Mouse (Mus musculus): ENCODE results near the gene Dnmt1.

Dnmt1 gene

DNA sequence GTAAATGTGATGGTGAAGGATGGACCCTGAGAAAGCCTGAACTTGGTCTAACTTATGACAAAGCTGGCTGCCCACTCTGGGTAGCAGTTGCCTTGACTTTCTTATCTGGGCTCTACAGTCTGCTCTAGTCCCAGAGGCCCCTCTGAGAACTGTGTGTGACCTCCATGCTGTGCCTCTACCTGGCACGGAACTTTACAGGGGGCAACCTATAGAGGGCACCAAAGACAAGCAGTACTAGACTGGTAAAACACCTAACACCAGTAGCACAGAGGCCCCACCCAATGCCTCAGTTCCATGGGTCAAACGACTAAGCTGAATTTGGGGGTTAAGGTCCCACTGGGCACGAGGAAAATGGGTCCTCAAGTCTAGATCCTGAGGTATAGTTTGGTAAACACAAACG lies 43.5 kb downstream of the Dnmt1 start:
- peak; percentile 46 to 53 for DNase-seq

DNA sequence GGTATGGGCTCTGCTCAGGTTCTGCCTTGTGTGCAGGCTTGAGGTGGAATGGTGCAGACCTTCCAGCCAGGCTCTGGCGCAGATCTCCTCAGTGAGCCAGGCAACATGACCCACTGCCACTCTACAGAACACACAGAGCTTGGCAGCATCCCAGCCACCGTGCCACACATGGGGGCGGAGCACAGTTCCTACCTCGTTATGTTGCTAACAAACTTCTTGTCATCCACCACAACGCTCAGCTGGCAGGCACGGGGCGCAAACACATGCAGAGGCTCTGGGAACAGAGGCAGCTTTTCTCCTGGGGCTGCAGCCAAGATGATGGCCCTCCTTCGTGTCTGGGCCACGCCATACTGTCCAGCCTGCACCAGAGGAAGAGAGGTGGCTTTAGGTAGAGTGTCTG lies 49.7 kb downstream of the Dnmt1 start:
- DNase-seq, result peak; percentile 37 to 65

DNA sequence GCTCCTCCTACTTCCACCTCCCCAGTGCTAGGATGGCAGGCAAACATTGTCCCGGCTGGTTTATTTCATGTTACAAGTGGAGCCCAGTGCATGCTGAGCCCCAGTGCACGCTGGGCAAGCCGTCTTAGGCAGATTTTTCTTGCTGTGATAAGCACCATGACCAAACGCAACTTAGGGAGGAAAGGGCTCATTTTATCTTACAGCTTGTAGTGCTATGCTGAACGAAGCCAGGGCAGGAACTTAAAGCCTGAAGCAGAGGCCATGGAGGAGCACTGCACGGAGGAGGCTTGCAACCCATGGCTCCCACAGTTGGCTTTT lies 57.6 kb downstream of the Dnmt1 start:
- DNase-seq, result no peak

DNA sequence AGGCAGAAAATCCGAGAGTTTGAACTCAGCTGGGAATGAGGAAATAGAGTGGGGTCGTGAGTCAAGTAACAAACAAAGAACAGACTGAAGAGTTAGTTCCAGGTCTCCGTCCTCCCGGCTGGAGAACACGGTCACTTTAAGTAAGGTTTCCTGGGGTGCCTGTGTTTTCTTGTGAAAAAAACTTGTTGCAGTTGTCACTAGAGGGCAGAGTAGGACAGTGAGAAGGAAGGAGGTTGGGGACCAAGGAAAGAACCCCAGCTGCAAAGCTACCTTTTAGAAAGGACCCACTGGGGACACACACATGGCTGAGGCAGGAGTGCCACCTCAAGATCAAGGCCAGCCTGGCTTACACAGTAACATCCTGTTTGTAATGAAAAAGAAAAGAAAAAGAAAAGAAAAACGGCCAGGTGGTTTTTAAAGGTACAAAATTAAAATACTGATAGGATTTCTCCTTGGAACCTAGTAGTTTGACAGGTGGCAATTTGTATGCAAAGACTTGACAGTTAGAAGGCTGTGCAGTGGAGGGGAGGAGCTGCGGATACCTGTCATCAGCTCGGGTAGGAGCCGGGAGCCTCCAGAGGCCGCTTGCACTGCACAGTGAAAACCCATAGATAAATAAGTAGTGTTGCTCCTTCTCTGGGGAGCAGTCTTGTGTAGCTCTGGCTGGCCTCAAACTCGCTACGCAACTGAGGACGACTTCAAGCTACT lies 58.1 kb downstream of the Dnmt1 start:
- peak in 1 of 2 experiments; percentile 58 for DNase-seq

DNA sequence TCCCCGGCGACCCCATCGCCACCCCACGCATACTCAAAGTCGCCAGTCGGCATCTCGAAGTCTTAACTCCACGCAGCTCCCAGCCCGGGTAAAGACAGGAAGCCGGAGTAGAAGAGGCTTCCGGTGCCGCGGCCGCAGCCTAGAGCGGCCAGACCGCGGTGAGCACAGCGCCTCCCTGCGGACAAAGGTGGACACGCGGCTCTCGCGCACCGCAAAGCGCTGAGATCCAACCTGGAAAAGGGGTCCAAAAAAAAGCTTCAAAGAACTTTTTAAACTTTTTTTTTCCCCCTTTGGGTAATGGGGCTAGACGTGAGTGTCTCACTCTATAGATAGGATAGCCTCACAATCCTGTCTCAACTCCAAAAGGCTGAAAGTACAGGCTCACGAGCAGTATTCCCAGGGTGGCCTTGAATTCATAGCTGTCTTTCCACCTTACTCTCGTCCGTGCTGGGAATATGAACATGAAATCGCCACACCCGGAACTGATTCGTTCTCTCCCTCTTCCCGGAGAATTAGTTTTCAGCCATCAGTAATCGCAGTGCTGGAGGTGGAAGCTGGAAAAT lies 61.1 kb downstream of the Dnmt1 start, which contains the start of gene Eif3g:
Gene Eif3g, minus strand, starts transcription at position 113 of the 563 bp plus-strand sequence.
- DNase-seq, result peak; percentile 79 to 82

DNA sequence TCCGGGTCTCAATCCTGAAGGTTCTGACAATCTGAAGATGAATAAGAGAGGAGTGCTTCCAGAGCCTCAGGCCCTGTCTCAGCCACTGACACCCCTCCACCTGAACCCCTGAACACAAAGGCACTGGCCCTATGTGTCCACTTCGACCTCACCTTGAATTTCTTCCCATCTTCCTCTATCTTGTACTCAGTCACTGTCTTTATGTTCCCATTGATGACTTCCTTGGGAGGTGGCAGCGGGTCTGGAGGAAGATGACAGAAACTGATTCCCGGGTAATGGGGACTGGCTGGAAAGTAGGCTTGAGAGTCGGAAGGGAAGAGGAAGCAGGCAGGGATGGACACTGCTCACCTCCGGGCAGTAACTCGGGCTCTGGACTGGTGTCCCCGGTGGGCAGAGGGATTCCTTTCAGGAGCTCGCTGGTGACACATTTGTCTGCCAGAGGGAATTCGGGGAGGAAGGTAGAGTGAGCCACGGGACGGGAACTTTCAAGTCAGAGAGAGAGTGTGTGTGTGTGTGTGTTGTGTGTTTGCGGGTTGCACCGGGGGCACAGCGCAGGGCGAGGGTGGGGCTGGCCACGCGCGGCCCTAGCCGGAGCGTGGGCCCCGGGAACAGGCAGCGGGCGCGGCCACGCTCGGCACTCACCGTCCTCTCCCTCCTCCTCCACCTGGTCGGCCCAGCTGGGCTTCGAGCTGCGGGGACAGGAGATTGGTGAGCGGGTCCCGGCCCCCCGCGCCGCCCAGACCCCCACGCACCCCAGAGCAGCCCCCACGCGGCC lies 61.8 kb downstream of the Dnmt1 start:
- DNase-seq, result no peak

DNA sequence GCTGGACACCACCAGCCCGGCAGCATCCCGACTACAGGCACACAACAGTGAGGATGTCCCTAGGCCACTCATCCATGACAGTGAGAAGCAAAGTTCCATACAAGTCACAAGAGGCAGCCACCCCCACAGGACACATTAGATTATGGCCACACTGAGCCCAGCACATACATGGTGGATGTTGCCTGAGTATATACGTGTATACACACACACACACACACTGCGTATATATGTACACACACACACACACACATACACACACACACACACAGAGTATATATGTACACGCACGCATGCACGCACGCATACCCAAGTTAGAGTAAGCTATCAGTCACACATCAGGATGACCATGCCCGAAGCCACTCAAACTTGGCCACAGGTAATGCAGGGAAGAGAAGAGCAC lies 64.3 kb downstream of the Dnmt1 start:
- no peak for DNase-seq

DNA sequence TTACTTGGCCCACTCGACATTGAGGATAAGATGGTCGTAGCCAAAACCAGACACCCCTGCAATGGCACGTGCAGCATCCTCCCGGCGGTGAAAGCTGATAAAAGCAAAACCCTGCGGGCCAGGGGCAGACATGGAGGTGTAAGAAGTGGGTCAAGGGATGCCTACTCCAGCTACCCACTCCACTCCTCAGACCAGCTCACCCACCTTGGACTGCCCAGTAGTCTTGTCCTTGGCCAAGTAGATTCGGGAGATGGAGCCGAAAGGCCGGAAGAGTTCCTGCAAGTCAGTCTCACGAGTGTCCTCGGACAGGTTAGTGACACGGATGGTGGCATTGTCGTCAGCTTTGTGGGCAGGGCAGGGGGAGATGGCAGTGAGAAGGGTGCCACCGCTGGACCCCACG lies 65.1 kb downstream of the Dnmt1 start:
- DNase-seq, result no peak

DNA sequence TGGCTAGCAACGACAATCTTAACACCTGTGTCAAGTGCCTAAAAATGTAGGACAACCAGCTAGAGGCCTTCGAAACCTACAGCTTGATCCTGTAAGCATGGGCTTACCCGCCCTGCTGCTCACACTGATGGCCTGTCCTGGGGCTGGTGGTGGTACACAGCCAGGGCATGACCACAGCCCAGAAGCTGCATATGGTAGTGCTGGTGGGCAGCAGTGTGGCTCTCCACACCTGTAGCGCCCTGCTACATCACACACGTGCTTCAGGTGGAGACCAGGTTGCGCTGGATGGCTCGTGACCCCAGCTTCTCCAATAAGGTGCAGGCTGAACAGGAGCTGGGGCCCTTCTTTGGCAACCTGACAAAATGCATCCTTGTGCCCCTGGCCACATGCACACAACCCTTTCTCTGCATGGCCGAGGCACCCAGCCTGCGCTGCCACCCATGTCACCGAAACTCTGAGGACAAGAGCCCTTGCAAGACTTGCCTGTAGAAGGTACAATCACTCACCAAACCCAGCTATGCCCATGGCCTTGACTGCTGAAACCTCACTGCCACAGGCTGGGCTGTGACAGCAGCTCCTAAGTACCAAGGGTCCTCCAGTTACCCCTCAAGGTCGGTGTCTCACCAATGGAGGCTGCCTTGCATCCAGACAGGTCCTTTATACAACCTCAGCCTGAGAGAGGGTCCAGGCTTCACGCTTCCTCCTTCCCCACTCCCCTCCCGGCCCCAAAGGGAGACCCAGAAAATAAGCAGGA lies 65.9 kb downstream of the Dnmt1 start:
- no peak for DNase-seq

DNA sequence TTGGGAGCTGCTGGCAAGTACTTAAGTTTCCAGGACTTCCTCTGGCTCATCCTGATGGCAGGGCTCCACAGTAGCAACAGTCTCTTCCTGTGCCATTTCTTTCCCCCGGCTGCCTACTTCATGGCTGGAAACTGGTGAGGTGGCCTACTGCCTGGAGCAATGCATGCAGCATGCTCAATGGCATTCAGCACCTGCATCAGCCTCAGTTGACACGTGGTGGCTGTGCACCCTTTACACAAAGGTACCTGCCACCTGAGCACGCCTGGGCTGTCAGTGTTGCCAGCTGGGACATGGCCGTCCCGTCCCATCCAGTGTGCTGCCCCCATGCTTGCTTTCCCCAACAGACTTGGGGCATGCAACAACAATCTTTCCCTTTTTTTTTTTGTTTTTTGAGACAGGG lies 66.6 kb downstream of the Dnmt1 start:
- DNase-seq, result no peak

DNA sequence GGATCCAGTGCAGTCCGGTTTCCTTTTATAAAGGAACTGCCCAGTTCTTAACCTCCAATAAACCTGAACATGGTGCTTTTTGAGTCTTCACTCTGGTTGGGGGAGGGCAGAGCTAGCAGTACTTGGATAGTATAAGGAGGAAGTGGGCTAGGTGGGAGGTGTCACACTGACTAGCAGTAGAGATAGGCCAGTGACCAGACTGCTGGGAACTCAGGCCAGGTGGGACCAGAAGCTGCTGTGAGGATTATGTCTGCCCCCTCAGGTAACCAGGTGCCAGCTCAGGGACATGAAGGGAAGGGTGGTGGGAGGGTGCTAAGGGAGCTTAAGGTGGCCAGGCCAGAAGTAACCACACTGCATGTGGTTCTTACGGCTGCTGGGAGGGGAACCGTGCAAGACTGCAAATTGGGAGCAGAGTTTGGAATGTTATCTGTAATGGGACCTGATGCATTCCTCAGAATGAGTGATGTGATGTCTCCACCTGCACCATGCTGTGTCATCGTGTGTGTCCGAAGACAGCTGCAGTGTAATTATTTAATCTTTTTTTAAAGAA lies 67.5 kb downstream of the Dnmt1 start:
- DNase-seq, result no peak

DNA sequence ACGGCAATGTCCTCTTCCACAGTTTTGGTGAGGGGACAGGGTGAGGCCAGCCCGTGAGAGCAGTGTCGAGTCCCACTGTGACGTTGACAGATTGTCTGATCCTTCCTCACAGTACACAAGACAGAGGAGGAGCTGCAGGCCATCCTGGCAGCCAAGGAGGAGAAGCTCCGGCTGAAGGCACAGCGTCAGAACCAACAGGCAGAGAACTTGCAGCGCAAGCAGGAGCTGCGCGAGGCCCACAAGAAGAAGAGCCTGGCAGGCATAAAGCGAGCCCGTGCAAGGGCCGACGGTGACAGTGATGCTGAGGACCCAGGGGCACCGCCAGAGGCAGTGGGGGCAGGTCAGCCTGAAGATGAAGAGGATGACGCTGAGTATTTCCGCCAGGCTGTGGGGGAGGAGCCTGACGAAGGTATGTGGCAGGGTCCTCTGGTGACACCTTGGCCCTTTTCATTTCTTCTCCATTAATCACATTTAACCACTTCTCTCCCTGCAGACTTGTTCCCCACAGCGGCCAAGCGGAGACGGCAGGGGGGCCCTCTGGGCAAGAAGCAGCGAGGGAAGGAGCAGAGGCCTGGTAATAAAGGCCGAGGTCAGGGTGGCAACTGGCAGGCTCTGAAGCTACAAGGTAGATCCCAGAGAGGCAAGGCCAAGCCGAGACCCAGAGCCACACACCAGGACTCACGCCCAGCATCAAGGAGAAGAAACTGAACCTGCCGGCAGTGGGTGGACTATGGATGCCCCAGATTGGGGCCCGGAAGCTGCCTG lies 68.2 kb downstream of the Dnmt1 start:
- DNase-seq, result no peak

DNA sequence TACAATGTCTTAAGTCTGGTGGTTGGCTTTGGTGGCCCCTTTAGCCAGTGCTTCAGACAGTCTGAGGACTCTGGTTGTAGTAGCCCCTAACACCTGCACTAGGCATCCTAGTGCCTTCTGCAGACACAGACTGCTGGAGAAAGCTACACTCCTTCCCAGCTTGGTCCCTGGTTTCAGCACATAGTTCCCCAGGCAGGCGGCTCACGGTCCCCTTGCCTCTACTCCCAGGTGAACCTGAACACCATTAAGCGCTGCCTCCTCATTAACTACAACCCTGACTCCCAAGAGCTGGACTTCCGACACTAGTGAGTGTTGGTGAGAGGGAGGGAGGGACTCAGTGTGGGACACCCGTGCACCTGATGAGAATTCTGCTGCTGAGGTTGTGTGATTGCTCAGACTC lies 69.3 kb downstream of the Dnmt1 start:
- DNase-seq, result no peak

DNA sequence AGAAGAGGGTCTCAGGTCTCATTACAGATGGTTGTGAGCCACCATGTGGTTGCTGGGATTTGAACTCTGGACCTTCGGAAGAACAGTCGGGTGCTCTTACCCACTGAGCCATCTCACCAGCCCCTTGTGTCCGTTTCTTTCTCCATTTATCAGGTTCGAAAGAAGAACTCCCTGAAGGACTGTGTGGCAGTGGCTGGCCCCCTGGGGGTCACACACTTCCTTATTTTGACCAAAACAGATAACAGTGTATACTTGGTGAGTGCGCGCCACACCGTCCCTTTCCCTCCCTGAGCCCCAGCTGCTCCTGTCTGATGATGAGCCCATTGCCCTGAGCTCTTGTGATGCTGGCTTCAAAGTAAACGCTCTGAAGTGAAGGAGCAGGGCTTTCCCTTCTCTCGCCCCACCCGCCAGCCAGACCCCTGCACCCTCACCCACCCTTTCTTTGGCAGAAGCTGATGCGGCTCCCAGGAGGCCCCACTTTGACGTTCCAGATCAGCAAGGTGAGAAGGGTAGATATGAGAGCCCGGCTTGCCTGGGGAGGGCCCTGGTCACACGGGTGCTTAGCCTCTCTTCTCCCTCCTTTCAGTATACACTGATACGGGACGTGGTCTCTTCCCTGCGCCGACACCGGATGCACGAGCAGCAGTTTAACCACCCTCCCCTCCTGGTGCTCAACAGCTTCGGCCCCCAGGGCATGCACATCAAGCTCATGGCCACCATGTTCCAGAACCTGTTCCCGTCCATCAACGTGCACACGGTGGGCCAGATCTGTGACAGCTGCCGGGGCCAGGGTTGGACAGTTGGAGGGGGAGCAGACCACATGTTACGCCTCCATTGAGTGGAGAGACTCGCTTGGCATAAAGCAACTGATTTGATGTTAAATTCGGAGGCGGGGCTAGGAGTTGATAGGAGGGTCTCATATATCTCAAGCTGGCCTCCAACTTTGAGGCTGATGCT lies 70.2 kb downstream of the Dnmt1 start:
- no peak for DNase-seq

DNA sequence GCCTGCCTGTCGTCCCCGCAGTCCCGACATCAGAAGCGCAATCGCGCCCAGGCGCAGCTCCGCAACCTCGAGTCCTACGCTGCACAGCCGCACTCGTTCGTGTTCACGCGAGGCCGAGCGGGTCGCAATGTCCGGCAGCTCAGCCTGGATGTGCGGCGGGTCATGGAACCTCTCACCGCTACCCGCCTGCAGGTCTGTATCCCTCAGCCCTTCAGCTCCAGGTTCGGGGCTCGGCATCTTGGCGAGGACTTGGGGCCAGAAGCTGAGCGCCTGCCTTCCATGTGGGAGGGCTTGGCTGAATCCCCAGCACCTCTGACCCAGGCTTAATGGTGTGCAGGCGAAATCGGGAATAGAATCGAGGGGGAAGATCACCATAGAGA lies 71.3 kb downstream of the Dnmt1 start:
- no peak for DNase-seq

DNA sequence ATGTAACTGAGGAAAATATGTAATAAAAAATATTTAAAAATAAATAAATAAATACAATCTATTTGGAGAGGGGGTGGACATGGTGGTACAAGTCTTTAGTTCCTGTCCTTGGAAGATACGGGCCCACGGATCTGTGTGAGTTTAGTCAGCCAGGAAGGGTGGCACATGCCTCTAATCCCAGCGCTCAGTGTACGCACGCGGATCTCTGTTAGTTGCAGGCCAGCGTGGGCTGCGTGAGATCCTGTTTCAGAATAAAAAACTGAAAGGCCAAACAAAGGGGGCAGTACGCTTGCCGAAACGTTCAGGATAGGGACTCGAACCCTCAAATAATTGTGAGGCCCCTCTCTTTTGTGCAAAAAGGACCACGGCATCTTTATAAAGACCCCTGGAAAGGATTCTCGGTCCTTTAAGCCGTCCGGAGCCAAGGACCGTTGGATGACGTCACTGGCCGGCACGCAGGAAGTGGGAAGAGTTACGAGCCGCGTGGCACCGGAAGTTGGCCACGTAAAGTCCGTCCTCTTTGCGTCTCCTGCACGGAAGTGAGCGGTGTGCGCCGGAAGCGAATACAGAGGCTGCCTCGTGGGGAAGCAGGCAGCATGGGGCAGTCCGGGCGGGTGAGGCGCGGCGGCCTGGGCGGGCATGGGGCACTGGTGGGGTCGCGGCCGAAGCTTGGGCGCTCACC lies 71.8 kb downstream of the Dnmt1 start, which contains the start of gene Ppan:
Gene Ppan, plus strand, starts transcription at position 472 of the 682 bp plus-strand sequence.
- peak; percentile 96 for DNase-seq

DNA sequence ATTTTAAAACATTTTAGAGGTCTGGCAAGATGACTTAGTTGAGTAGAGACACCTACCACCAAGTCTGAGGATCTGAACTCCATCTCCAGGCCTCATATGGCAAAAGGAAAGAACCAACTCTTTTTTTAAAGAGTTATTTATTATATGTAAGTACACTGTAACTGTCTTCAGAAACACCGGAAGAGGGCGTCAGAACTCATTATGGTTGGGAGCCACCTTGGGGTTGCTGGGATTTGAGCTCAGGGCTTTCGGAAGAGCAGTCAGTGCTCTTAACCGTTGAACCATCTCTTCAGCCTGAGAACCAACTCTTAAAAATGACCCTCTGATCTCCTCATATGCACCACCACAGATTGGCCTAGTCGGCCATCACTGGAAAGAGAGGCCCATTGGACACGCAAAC lies 72.5 kb downstream of the Dnmt1 start:
- DNase-seq, result no peak

DNA sequence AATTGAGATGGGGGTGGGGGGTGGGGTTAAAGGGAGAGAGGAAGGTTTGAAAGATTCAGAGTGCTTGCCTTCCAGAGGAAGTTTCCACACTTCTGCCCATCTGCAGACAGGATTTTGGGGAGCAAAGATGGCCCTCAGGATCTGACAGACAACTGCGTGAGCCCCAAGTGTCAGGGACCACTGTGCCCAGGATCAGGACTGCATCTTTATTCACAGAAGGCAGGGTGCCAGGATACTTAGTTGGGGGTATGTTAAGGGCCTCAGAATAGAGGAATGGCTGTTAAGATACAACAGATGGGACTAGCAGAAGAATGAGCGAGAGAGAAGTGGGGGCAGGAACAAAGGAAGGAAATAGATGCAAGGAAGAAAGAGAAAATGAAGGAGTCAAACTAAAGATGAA lies 73.1 kb downstream of the Dnmt1 start:
- no peak for DNase-seq

DNA sequence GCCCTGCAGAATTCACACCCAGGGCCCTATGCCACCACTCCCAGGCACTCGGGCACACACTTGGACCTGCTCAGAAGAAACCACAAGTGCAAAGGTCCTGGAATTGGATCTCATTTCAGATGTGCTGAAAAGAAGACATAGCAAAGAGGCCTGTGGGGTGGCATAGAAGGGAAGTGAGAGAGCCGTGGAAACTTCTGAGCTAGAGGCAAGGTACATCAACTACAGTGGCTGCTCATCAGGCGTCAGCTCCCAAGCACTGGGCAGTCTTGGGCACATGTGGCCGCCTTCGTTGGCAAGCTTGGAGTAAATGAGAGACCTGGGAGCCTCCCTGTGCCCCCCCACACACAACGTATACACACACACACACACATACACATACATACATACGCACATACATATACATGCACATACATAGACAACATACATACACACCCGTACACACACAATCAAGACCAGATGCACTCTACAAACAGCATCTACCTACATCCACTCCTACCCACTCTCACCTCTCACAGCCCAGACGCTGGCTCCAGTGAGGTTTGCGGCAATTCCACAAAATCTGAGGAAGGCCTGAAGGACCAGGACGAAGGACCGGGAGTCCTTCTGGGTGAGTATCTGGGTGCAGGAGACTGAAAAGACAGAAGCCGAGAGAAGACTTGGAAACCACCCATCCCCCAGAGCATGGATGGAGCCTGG lies 80.4 kb downstream of the Dnmt1 start, which contains the start of gene Angptl6:
Gene Angptl6, minus strand, starts transcription at position 631 of the 696 bp plus-strand sequence.
- no peak for DNase-seq

DNA sequence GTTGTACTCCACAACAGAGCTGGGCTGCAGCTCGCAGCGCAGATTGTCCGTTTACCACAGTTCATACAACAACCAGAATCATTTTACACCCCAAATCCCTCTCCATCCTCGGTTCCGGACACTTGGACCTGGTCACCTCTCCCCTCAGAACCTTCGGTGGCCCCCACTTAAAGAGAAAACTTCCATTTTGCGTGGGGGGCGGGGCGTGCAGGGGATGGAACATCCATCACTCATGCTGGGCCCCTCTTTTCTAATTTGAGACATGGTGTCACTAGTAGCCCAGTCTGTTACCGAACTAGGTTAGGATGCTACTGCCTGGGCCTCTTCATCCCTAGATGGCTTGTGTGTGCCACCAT lies 81.0 kb downstream of the Dnmt1 start:
- DNase-seq, result peak in 1 of 2 experiments; percentile 45
